Mouse (Mus musculus): Measurements from ENCODE around the gene Cntd1.

DNA sequence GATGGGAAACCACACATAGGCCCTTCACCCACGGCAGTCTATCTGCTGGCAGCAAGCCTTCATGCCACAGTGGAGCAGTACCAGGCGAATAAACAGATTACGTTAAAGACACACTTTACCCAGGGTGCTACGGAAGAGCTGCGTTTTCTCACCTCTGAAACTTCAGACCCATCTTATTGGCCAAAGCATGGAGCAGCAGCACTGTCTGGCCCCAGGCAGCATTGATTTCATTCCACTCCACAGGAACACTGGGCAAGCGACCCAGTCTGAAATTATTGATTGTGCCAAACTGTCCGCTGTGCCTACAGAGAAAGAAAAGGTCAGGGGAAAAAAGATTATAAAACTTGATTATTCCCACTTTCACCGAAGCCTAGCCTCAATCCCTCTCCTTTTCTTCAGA is 12.4 kb downstream of the Cntd1 start:
- TF ChIP-seq CTCF (IDR thresholded peaks at IDR 0.05; ENCODE audit: control insufficient read depth, insufficient read depth, low read length) (no peak), POLR2A (IDR thresholded peaks at IDR 0.05; ENCODE audit: borderline replicate concordance, control insufficient read depth, low read depth, low read length) (no peak)

Measured in bone marrow, adult 2 months (tissue).